Mouse (Mus musculus) regulatory T cell (primary cell): ENCODE measurements around the gene Mepce.

Source experiments
- in situ Hi-C: fragments of 300-600 bp; cut with MboI, MseI; formaldehyde crosslinking; loops from one replicate; pipeline ENCODE4 v1.15.1; 2025; ENCODE audit warnings: high pct_unique_total_duplicates

Gene Mepce

DNA sequence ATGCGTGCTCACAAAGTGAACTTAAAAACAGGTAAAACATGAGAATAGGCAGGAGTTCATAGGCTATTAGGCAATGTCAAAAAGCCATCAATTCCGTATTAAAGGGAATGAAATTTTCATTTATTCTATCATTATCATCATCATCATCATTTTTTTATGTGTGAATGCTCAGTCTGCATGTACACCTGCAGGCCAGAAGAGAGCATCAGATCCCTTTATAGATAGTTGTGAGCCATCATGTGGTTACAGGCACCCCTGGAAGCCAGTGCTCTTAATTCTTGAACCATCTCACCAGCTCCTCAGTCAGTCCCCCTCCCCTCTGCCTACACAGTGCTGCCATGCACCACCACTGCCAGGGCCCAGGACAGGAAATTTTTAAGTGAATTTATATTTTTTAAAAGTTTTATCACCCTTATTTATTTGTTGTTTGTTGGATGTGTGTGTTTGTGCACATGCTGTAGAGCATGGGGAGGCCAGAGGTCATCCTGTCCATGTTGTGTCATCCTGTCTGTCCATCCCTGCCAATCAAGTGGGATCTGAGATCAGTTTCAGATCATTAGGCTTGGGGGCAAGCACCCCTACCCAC is 1.6 kb upstream of the Mepce start:
- in situ Hi-C loops = no loop called here

- in situ Hi-C loops = no loop called here
These were observed 716 bp upstream of the Mepce start for GRCm38 (mm10) chr5:137788171-137788570.

- in situ Hi-C loops = no loop called here
These were observed 1.1 kb downstream of the Mepce start for GRCm38 (mm10) chr5:137786109-137786942.

- in situ Hi-C loops = no loop called here
These were observed 2.1 kb downstream of the Mepce start for GRCm38 (mm10) chr5:137785164-137786031.

DNA sequence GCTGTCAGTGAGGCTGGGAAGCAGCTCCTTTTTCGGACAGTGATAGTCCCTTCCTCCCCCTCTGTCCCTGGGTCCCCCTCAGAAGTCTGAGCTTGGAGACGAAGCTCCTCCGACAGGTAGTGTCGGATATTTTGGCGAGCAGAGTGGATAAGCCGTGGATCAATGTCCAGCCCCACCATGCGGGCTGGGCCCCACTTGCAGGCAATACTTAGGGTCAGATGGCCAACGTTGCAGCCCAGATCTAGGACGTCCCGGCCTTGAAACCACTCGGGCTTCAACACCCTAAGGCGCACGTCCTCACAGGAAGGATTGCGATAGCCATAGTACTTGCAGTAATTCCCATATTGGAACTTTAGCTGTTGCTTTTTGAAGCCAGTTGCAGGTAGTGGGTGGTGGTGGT is 2.9 kb downstream of the Mepce start:
- in situ Hi-C loops = no loop called here

DNA sequence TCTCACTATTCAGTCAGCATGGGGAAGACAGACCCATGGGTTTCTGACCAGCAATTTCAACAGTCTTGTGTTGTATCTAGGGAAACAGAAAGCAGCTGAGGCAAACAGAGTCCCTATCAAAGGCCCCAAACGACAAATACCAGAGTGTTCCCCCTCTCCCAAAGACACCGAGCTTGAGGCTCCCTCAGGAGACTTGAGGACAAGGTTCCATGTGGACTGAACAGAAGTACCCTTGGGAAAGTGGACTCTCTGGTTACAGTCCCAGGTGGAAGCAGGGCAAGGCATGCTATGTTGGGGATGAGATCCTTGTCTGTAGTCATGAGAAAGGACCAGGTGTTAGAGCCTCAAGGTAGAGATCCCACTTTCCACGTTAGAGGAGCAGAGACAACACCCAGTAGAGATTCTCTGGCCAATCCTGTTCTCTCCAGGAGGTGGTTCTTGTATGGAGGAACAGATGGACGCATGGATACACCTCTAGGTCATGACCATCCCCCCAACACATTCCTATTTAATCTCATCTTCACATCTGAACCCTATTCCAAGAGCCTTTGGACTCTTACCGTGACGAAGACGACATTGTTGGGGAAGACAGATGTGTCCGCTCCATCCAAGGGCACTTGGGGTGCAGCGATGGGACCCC is 3.4 kb downstream of the Mepce start:
- in situ Hi-C loops = no loop called here

DNA sequence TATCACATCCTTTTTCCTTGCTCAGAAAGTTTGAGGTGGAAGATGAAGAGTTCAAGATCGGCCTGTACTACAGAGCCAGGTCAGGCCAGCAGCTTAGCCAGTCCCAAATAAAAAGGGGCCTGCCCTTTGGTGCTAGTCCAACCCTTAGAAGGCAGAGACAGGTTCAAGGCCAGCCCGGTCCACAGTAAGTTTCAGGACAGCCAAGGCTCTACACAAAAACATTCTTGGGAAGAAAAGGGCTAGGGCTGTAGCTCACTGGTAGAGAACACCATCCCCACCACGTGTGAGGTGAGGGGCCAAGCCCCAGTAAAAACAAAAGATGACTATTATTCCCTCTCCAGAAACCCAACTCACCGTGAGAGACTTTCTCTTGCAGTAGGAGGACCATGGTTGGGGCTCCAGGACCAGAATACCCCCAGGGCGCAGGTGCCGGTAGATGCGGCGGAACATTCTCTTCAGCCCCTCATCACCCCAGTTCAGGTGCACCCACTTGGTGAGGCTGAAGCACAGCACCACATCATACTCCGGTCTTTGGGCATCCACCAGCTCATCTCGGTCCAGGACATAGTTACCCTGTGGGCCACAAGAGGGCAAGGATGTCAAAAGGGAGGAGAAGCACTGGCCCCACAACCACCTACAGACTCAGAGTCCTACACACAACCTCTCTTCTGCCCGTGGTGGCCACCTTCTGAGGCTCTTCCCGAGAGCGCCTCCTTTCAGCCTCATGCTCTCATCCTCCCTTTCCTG is 4.5 kb downstream of the Mepce start:
- in situ Hi-C loops = no loop called here

DNA sequence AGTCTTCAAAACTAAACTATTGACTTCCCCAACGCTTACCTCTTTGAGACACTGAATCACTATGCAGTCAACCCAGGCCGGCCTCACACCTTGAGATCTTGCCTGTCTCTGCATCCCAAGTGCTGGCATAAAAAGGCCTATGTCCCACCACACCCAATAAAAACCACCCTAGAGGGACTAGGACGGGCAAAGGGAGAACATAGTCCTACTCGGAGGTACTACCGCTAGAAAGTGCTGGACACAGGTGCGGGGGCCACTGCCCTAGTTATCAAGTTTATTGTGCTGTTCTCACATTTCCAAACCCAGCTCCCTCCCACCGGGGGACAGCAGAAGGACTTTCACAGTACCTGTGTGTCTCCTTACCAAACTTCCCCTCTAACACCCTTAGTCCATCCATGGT is 5.8 kb downstream of the Mepce start:
- in situ Hi-C loops = no loop called here

GRCm38 (mm10) chr5:137779053-137779933 is 8.2 kb downstream of the Mepce start:
- in situ Hi-C loops = loop anchor here (10.0 kb wide), 1 partner anchor 484 kb away; the partner anchor contains the start of gene Ufsp1

GRCm38 (mm10) chr5:137778635-137779034 is 8.8 kb downstream of the Mepce start, which contains the start of gene Ppp1r35:
Gene Ppp1r35 (plus strand): TSS chr5:137778849.
- in situ Hi-C loops = loop anchor here (10.0 kb wide), 1 partner anchor 484 kb away; the partner anchor contains the start of gene Ufsp1

DNA sequence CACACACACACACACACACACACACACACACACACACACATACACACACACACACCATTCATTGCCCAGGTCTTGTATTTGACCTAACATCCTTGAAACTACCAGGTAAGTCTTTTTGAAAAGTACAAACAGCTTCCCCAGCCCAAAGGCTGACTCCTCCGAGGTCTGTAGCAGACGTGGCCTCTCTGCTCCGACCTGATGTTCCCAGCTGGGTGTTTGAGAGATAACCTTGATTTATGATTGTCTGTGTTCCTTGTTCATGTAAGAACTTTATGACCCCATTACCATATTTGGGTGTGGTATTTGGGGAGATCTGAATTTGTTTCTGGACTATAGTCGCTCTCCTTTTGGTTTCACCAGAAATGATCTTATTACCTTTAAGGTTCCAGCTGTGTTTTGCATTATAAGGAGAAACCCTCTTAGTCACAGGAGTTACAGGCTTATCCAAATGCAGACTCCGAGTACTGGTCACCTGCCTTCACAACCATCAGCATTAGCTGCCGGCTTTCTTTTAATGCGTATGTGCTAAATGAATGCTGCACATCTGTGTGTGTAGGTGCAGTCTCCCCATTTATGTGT is 10.1 kb downstream of the Mepce start:
- in situ Hi-C loops = loop anchor here (10.0 kb wide), 1 partner anchor 483 kb away; the partner anchor contains the start of gene Ufsp1

- in situ Hi-C loops = loop anchor here (10.0 kb wide), 1 partner anchor 482 kb away; the partner anchor contains the start of gene Ufsp1
These were observed 11.0 kb downstream of the Mepce start for GRCm38 (mm10) chr5:137776408-137776918.

DNA sequence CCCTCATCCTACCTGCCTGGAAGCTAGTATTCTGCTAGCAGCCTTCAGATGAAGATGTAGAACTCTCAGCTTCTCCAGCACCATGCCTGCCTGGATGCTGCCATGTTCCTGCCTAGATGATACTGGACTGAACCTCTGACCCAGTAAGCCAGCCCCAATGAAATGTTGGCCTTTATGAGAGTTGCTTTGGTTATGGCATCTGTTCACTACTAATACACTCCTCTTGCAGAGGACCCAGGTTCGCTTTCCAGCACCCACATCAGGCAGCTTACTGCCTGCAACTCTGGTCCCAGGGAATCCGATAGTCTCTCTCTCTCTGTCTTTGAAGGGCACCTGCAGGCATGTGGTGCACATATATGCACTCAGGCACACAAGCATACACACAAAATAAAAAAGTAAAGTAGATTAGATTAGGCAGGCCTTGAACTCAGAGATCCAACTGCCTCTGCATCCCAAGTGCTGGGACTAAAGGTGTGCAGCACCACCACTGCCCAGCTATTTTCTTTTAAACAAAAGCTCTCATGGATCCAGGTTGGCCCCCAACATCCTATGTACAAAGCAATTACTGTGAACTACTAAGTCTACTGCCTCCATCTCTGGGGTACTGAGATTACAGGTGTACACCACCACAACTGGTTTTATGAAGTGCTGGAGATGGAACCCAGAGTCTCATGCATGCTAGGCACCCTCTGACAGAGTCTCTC is 11.7 kb downstream of the Mepce start:
- in situ Hi-C loops = loop anchor here (10.0 kb wide), 1 partner anchor 481 kb away; the partner anchor contains the start of gene Ufsp1

DNA sequence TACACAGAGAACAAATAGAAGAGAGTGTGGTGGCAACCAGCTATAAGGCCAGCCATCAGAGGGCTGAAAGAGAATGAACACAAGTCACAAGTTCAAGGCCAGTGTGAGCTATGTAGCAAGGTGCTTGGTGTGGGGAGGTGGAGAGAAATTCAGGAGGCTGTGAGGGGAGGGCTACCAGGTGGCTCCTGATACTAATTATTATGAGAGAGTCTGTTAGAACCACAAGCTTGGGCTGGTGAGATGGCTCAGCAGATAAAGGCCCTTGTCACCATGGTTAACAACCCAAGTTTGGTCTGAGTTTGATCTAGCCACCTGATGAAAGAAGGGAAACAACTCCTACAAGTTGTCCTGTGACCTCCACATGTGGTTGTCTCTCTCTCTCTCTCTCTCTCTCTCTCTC is 14.7 kb downstream of the Mepce start:
- in situ Hi-C loops = loop anchor here (10.0 kb wide), 1 partner anchor 478 kb away; the partner anchor contains the start of gene Ufsp1

DNA sequence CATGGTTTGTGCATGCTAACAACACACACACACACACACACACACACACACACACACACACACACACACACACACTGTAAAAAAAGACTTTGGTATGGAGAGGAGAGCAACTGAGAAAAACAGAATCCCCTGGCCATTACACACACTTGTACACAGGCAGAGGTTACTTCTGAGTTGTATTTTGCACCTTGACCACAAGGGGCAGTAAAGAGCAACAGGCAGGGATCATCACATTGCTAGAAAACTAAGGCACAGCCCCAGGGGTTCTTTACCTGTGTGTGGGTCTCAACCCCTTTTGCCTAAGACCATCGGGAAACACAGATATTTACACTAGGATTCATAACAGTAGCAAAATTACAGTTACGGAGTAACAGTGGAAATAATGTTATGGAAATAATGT is 16.7 kb downstream of the Mepce start:
- in situ Hi-C loops = loop anchor here (10.0 kb wide), 1 partner anchor 476 kb away; the partner anchor contains the start of gene Ufsp1

DNA sequence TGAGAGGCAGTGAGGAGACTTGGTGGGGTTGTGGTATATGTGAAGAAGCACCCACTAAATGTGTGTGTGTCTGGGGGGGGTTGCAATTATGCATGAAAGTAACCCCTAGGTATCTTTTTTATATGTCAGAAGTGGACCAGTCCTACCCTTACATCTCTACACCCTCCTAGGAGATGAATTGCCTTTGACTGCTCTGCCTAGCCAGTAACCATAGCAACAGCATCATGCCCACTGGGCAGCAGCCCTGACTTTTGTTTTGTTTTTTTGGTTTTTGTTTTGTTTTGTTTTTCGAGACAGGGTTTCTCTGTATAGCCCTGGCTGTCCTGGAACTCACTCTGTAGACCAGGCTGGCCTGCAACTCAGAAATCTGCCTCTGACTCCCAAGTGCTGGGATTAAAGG is 19.0 kb downstream of the Mepce start:
- in situ Hi-C loops = loop anchor here (10.0 kb wide), 1 partner anchor 244 kb away; no protein-coding TSS in a partner anchor

DNA sequence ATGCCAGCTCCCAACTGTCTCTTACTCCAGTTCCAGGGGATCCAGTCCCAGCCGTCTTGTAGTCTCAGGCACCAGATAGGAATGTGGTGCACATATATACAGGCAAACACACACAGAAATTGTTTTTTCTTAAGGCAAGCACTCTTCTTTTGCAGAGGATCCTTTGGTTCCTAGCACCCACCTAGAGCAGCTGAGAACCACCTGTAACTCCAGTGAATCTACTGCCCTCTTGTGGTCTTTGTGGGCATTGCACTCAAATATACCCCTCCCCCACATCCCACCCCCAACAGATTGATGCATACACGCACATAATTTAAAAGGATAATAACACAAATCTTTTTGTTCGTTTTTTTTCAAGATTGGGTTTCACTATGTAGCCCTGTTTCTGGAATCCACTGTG is 21.2 kb downstream of the Mepce start:
- in situ Hi-C loops = loop anchor here (10.0 kb wide), 1 partner anchor 241 kb away; no protein-coding TSS in a partner anchor
